Mouse (Mus musculus) megakaryocyte, embryonic 14.5 days (primary cell): ENCODE data around the gene Havcr1. TPM values are rescaled to one million over a fixed set of nuclear protein-coding genes. Genes with fewer than 3 reads are reported as not detected.
"Not testable (repeated sequence)": the region's sequence is repeated elsewhere in the genome, so short reads cannot be mapped to it uniquely, and the experiment has no call there.

ENCODE experiments used
- H3K27me3 ChIP-seq: replicated peaks from 2 replicates; pipeline ENCODE3; 2012; ENCODE audit warnings: inconsistent platforms
- H3K36me3 ChIP-seq: replicated peaks from 2 replicates; pipeline ENCODE3; 2012; ENCODE audit warnings: low read length, inconsistent platforms, mixed read lengths
- H3K4me1 ChIP-seq: 2 replicates; pipeline ENCODE4 v1.6.1; 2012; ENCODE audit warnings: inconsistent platforms
- H3K4me3 ChIP-seq: replicated peaks from 2 replicates; pipeline ENCODE3; 2012; ENCODE audit warnings: moderate library complexity, mild to moderate bottlenecking, inconsistent platforms
- H3K9me3 ChIP-seq: 2 replicates; pipeline ENCODE4 v1.6.1; 2012; ENCODE audit warnings: inconsistent platforms
- FLI1 ChIP-seq: IDR thresholded peaks from 2 replicates; pipeline ENCODE4 v1.6.1; 2012; ENCODE audit warnings: low read length, inconsistent platforms, mixed read lengths
- GATA1 ChIP-seq: IDR thresholded peaks from 3 replicates; pipeline ENCODE4 v1.6.1; 2012; ENCODE audit warnings: mixed read lengths, low read length, inconsistent platforms, borderline replicate concordance
- polyA plus RNA-seq: library from polyadenylated mRNA; stranded (reverse); fragments of >175 nt; gene quantifications from 2 replicates; pipeline ENCODE4 v1.2.3, GENCODE M21; 2012; ENCODE audit warnings: low replicate concordance; ENCODE audit not compliant: insufficient read depth

The Havcr1 gene
- polyA plus RNA-seq, 1 experiment, result not detected

DNA sequence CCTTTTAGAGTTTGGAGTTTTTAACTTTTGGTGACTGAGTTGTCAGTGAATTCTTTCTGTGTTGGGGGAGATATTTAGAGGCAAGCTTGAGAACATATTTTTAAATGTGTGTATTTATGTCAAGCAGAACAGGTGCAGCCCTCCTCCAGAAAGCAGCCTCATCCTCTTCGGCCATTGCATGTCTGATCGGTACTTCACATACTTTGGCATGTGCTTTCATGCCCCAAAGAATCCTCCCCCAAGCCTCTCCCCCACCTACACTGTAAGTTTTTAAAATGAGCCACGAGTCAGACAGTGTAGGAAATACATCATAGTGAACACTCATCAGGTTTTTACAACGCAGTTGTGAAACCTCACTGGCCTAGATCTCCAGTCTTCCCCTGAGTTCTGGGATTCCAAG lies 6.0 kb downstream of the Havcr1 start:
- TF ChIP-seq GATA1 (no peak), FLI1 (no peak)
- Histone ChIP-seq H3K27me3 (no peaks in the 10 kb centered on the region), H3K4me1 (no peaks in the 10 kb centered on the region), H3K4me3 (no peak overlapping the region), H3K36me3 (no peaks in the 10 kb centered on the region), H3K9me3 (no peaks in the 10 kb centered on the region)

DNA sequence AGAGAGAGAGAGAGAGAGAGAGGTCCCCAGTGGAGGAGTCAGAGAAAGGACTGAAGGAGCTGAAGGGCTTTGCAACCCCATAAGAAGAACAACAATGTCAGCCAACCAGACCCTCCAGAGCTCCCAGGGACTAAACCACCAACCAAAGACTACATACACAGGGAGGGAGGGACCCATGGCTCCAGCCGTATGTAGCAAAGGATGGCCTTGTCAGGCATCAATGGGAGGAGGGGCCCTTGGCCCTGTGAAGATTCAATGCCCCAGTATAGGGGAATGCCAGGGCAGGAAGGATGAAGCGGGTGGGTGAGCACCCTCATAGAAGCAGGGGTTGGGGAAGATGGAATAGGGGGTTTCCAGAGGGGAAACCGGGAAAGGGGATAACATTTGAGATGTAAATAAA lies 6.8 kb downstream of the Havcr1 start:
- Histone ChIP-seq H3K4me3 (no peak overlapping the region), H3K36me3 (no peaks in the 10 kb centered on the region), H3K27me3 (no peaks in the 10 kb centered on the region), H3K4me1 (no peaks in the 10 kb centered on the region), H3K9me3 (no peaks in the 10 kb centered on the region)
- no peak for TF ChIP-seq GATA1
- no peak for TF ChIP-seq FLI1

DNA sequence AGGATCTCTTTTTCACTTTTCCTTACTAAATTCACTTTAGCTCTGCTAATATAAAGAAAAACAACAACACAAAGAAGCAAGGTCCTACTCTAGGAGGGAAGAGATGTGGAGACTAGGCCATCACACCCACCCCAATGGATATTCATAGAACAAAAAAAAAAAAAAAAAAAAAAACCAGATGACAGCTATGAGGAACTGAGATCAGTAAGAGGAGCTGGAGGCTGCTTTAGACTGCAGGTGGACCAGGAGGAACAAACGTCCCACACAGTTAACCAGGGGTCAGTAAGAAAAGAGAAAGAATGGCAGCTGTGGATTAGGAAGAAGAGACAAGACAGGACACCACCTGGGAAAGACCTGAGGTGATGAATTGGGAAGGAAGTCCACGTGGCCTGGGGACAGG lies 13.1 kb downstream of the Havcr1 start:
- Histone ChIP-seq H3K4me3 (no peak overlapping the region), H3K9me3 (no peaks in the 10 kb centered on the region), H3K4me1 (no peaks in the 10 kb centered on the region), H3K36me3 (no peaks in the 10 kb centered on the region), H3K27me3 (no peaks in the 10 kb centered on the region)
- TF ChIP-seq FLI1 (no peak), GATA1 (no peak)

DNA sequence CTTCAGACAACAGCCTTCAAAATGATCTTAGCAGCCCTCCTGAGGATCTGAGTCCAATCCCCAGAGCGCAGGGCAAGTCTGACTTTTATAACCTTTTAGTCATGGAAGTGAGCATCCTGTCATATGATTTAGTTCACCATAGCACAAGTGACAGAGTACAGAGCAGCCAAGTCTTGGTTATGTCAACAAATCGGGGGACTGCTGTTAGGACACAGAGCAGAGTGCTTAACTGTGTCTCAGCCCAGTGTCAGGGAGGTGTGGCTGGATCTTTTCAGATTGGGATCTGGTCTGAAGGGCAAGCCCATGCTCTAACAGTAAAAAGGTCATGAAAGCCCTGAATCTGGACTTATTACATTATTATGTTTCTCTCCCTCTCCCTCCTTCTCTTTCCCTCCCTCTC lies 18.8 kb downstream of the Havcr1 start:
- Histone ChIP-seq H3K9me3 (no peaks in the 10 kb centered on the region), H3K36me3 (no peaks in the 10 kb centered on the region), H3K4me3 (no peak overlapping the region), H3K27me3 (no peaks in the 10 kb centered on the region), H3K4me1 (no peaks in the 10 kb centered on the region)
- TF ChIP-seq GATA1, result no peak
- TF ChIP-seq FLI1, result no peak

DNA sequence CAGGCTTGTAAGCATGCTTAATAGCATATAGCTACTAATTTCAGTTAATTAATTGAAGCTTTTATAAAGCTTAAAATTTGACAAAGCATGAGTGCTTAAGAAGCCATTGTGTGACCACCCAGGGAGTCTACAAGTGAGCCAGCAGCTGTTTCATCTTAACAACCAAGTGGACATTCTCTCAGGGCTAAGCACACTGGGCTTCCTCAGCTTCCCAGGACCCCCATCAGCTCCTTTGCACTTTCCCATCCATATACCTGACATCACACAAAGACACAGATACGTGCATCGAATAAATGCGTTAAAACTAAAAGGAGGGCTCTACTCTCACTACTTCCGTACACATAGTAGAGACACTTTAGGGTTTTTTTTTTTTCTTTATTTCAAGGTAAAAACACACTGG lies 19.8 kb downstream of the Havcr1 start:
- no peaks in the 10 kb centered on the region for H3K27me3 ChIP-seq
- H3K4me3 ChIP-seq, result no peak overlapping the region
- no peaks in the 10 kb centered on the region for H3K36me3 ChIP-seq
- TF ChIP-seq FLI1 (no peak), GATA1 (no peak)
- H3K9me3 ChIP-seq, result no peaks in the 10 kb centered on the region
- no peaks in the 10 kb centered on the region for H3K4me1 ChIP-seq

DNA sequence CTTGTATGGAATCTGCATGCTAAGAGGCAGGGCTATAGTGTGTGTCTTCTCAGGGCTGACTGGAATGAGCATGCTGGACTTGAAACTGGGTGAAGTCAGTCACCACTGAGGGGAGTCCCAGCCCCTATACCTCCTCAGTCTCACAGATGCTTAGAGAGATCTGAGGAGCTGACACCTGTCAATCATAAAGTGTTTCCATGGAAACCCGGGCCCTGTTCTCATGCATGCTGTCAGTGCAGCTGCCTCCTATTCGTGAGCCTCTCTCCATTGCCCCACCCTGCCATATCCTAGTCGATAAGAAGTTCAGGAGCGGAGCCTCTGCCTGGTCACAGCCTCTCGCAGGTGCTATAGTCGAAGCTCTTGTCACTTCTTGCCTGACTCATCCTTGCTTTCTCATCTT lies 20.8 kb downstream of the Havcr1 start:
- H3K36me3 ChIP-seq, H3K4me1 ChIP-seq, H3K9me3 ChIP-seq, H3K27me3 ChIP-seq, H3K4me3 ChIP-seq: not testable (repeated sequence)

DNA sequence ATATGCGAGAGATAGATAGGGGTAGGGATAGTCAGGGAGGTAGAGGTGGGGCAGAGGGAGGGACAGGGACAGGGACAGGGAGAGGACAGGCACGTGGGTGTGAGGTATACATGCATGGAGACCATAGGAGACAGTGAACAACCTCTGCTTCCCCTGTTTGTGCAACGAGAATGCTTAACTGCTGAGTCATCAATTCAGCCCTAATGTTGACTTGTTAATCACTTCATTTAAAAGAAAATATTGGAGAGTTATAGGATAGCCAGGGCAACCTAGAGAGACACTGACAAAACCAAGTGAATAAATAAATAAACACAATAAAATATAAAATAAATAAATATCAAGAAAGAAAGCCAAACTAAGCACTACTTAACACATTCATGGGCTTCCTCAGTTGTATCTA lies 42.0 kb downstream of the Havcr1 start:
- H3K36me3 ChIP-seq, result no peaks in the 10 kb centered on the region
- H3K9me3 ChIP-seq, result no peaks in the 10 kb centered on the region
- no peak overlapping the region for H3K4me3 ChIP-seq
- no peaks in the 10 kb centered on the region for H3K27me3 ChIP-seq
- TF ChIP-seq FLI1 (no peak), GATA1 (no peak)
- H3K4me1 ChIP-seq, result peaks cover 5% of the 10 kb centered on the region; the same call in 1 of the 2 replicates

DNA sequence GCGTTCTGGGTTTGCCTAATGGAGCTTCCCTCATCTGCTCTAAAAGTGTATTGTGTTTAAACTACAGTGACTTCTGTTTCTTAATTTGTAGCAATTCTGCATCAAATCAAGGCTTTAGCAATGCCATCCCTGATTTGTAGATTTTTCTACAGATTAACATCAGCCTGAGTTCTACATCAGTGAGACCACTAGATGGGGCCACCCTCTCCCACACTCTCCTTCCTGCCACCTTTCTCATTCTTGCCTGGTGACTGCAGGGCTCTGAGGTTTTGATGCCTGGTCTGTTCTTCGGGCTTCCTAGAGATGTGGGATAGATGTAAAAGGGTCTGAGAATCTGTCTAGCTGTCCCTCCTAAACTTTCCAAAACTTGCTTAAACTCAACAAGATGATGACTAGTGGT lies 44.9 kb downstream of the Havcr1 start:
- Histone ChIP-seq H3K36me3 (no peaks in the 10 kb centered on the region), H3K9me3 (no peaks in the 10 kb centered on the region)
- no peak for TF ChIP-seq FLI1
- TF ChIP-seq GATA1, result no peak

DNA sequence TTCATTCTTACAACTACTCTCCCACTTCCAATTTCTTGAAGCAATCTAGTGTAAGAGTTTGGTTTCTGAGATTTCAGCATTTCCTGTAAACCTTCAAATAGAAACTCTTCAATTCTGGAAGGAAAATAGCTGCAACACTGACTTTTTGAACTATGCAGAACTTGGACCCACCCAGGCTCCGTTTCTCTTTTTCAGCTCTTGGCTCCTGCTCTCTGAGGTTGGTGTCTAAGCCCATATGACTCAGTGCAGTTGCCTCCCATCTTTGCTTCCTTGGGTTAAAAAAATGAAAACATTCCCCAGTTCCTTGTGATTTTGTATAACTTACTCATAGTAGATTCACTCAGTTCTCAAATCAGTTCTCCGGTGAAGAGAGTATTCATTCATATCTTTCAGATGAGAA lies 69.6 kb downstream of the Havcr1 start:
- no peaks in the 10 kb centered on the region for H3K36me3 ChIP-seq
- peaks cover 14% of the 10 kb centered on the region for H3K4me1 ChIP-seq
- no peak overlapping the region for H3K4me3 ChIP-seq
- TF ChIP-seq FLI1 (no peak), GATA1 (no peak)
- H3K9me3 ChIP-seq, result peaks cover 12% of the 10 kb centered on the region
- no peaks in the 10 kb centered on the region for H3K27me3 ChIP-seq

More for the DNA sequence above, 44.9 kb downstream of the Havcr1 start:
- Histone ChIP-seq H3K4me3 (no peak overlapping the region), H3K27me3 (no peaks in the 10 kb centered on the region), H3K4me1 (peaks cover 13% of the 10 kb centered on the region)

DNA sequence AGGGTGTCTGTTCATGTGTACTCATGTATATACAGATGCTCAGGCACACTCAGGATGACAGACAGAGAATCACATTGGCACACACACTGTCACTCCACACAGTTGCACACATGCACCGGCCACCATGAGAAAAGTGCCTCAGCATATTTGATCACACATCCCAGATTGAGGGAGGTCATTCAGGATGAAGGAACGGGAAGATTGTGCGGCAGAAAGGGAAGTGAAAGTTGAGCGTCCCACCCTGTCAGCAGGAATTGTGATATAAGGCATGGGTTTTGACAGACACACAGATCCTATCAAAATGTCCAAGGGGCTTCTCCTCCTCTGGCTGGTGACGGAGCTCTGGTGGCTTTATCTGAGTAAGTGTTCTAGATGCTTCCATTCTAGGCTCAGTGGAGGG lies 75.6 kb downstream of the Havcr1 start, which contains the start of gene Timd4:
Gene Timd4, plus strand, starts transcription at position 290 of the 400 bp plus-strand sequence.
- H3K4me3 ChIP-seq, result peak within 1 kb of the TSS; percentile 9
- H3K4me1 ChIP-seq, result peaks cover 34% of the 10 kb centered on the region
- H3K27me3 ChIP-seq, result no peaks in the 10 kb centered on the region
- no peak for TF ChIP-seq GATA1
- no peak for TF ChIP-seq FLI1
- no peaks in the 10 kb centered on the region for H3K36me3 ChIP-seq
- H3K9me3 ChIP-seq, result peaks cover 13% of the 10 kb centered on the region

DNA sequence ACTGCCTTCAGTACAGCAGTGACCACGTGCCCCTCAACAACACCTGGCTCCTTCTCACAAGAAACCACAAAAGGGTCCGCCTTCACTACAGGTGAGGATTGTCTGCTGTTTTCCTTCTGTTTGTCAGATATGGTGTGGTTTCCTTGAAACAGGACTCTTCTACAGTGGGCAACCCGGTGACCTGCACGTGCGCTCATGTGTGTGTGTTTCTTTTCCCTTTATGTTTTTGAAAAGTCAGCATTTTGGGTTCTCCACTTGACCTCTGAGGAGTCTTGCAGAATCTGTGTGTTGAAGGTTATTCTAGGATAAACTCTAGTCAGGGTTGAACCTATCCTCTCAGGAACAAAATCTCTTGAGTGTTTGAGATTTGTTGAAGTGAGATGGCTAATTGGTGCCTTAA lies 82.8 kb downstream of the Havcr1 start:
- TF ChIP-seq FLI1, result no peak
- no peak for TF ChIP-seq GATA1
- H3K36me3 ChIP-seq, result no peaks in the 10 kb centered on the region
- H3K4me1 ChIP-seq, result peaks cover 73% of the 10 kb centered on the region
- H3K27me3 ChIP-seq, result no peaks in the 10 kb centered on the region
- no peak overlapping the region for H3K4me3 ChIP-seq
- H3K9me3 ChIP-seq, result 0 out of 2 replicates have a peak, but pooled peaks cover 2% of the 10 kb centered on the region

DNA sequence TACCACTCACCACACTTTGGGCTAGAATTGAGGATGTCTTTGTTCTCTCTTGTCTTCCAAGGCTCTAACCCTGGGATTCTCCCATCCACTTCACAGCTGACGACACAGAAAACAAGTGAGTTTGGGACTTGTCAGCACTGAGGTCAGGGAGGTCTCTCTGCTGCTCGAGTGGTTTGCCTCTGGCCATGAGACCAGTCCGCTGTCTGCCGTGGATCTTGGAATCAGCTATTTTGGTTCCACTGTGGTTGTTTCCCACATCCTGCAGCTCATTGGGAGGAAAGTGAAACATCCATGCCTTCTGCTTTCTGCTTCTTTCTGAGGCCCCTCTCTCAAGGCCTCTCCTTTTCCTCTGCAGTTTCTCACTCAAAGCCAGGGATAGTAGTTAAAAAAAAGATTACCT lies 85.0 kb downstream of the Havcr1 start:
- peaks cover 65% of the 10 kb centered on the region for H3K4me1 ChIP-seq
- H3K9me3 ChIP-seq, result 0 out of 2 replicates have a peak, but pooled peaks cover 2% of the 10 kb centered on the region
- no peaks in the 10 kb centered on the region for H3K27me3 ChIP-seq
- H3K36me3 ChIP-seq, result no peaks in the 10 kb centered on the region
- no peak for TF ChIP-seq FLI1
- TF ChIP-seq GATA1, result no peak
- peak overlapping the region; percentile 74 for H3K4me3 ChIP-seq

Other genes starting within 250 kb of the Havcr1 start
- gene Gm12169, start 210.9 kb upstream of the Havcr1 start, polyA plus RNA-seq, result not detected in 2 replicates
- not detected in 2 replicates for gene BC053393, start 163.5 kb upstream of the Havcr1 start, polyA plus RNA-seq
- not detected in 2 replicates for gene Dppa1, start 105.8 kb upstream of the Havcr1 start, polyA plus RNA-seq
- not detected in 2 replicates for gene Timd2, start 28.0 kb upstream of the Havcr1 start, polyA plus RNA-seq
- not detected in 2 replicates for gene Timd4, start 75.7 kb downstream of the Havcr1 start, polyA plus RNA-seq